Mouse (Mus musculus) brain, embryonic 14.5 days (tissue): ENCODE measurements around the gene Mnat1. TPM values are rescaled to one million over a fixed set of nuclear protein-coding genes. Genes with fewer than 3 reads are reported as not detected.
"Not testable (repeated sequence)": the region's sequence is repeated elsewhere in the genome, so short reads cannot be mapped to it uniquely, and the experiment has no call there.

Experiments used
- DNase-seq: peaks from one replicate; pipeline ENCODE4 v3.0.0-alpha.2; 2011; ENCODE audit warnings: low read depth
- CTCF ChIP-seq: fragments of 200-500 bp; IDR thresholded peaks from 2 replicates; pipeline ENCODE4 v1.5.1; 2012; ENCODE audit warnings: inconsistent platforms, mild to moderate bottlenecking, moderate library complexity, borderline replicate concordance; ENCODE audit not compliant: insufficient read depth, insufficient read length; ENCODE audit errors: extremely low read depth
- POLR2A ChIP-seq: fragments of 200-500 bp; IDR thresholded peaks from 2 replicates; pipeline ENCODE4 v1.6.1; 2012; ENCODE audit warnings: mild to moderate bottlenecking, inconsistent platforms, borderline replicate concordance; ENCODE audit not compliant: poor library complexity, insufficient read depth, insufficient read length, severe bottlenecking; ENCODE audit errors: extremely low read depth
- polyA plus RNA-seq: library from polyadenylated mRNA; depleted of rRNA; stranded (reverse); fragments of >200 nt; gene quantifications from 2 replicates; pipeline ENCODE4 v1.2.3, GENCODE M21; 2012

The Mnat1 gene
- polyA plus RNA-seq, 1 experiment, result 13.8 TPM

- no peak for TF ChIP-seq CTCF
- no peak for TF ChIP-seq POLR2A
- DNase-seq, result no peak
Measured at GRCm38 (mm10) chr12:73098593-73098992, 24.9 kb upstream of the Mnat1 start.

- no peak for DNase-seq
- TF ChIP-seq CTCF (no peak), POLR2A (no peak)
Measured at GRCm38 (mm10) chr12:73103713-73104112, 19.8 kb upstream of the Mnat1 start.

- no peak for DNase-seq
- TF ChIP-seq CTCF (no peak), POLR2A (no peak)
Measured at GRCm38 (mm10) chr12:73107821-73108220, 15.7 kb upstream of the Mnat1 start.

- no peak for DNase-seq
- TF ChIP-seq CTCF (no peak), POLR2A (no peak)
Measured at GRCm38 (mm10) chr12:73110431-73111111, 12.9 kb upstream of the Mnat1 start.

- peak; percentile 55 for DNase-seq
- TF ChIP-seq POLR2A (no peak), CTCF (no peak)
Measured at GRCm38 (mm10) chr12:73111561-73112325, 11.8 kb upstream of the Mnat1 start.

- DNase-seq, result peak; percentile 73
- no peak for TF ChIP-seq CTCF
- TF ChIP-seq POLR2A, result 0 out of 2 replicates have a peak, but pooled peaks have one; percentile 8
Measured at GRCm38 (mm10) chr12:73112326-73113087, 11.0 kb upstream of the Mnat1 start.

GRCm38 (mm10) chr12:73113196-73113595, 10.3 kb upstream of the Mnat1 start, which contains the start of gene Six4:
Gene Six4 (minus strand): TSS chr12:73113456.
- TF ChIP-seq POLR2A, result no peak
- no peak for TF ChIP-seq CTCF
- DNase-seq, result peak; percentile 85

- no peak for TF ChIP-seq CTCF
- no peak for TF ChIP-seq POLR2A
- DNase-seq, result no peak
Measured at GRCm38 (mm10) chr12:73125250-73125649, 1.7 kb downstream of the Mnat1 start.

- no peak for DNase-seq
- TF ChIP-seq CTCF (no peak), POLR2A (no peak)
Measured at GRCm38 (mm10) chr12:73140732-73141131, 17.2 kb downstream of the Mnat1 start.

- DNase-seq, result no peak
Measured at GRCm38 (mm10) chr12:73147236-73147635, 23.7 kb downstream of the Mnat1 start.

GRCm38 (mm10) chr12:73151038-73151437, 27.5 kb downstream of the Mnat1 start:
- DNase-seq, result not testable (repeated sequence)

More at GRCm38 (mm10) chr12:73147236-73147635, 23.7 kb downstream of the Mnat1 start:
- TF ChIP-seq POLR2A, result no peak
- TF ChIP-seq CTCF, result no peak
